Mouse (Mus musculus): ENCODE results near the gene Rsl24d1.
"Not testable (repeated sequence)": the region's sequence is repeated elsewhere in the genome, so short reads cannot be mapped to it uniquely, and the experiment has no call there.

The Rsl24d1 gene

DNA sequence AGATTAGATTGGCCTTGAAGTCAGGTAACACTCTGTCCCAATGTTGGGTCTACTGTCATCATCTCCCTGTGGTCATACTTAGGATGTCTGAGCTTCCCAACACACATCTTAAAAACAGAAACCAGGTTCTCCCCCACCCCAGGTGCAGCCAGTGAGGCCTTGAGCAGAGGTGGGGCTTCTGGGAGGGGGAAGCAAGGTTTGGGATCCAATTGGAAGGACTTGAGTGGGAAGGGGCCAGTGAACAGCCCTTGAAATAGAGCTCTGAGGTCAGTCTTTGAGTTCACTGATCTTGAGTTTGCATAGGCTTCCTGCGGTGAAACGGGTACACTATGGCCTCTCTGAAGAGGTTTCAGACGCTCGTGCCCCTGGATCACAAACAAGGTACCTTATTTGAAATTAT, 11.0 kb upstream of the Rsl24d1 start, which contains the start of gene Gm20509:
Gene Gm20509 (plus strand): TSS at position 290 of the 400 bp plus-strand sequence.
- DNase-seq (ENCODE audit: low spot score): no peak

DNA sequence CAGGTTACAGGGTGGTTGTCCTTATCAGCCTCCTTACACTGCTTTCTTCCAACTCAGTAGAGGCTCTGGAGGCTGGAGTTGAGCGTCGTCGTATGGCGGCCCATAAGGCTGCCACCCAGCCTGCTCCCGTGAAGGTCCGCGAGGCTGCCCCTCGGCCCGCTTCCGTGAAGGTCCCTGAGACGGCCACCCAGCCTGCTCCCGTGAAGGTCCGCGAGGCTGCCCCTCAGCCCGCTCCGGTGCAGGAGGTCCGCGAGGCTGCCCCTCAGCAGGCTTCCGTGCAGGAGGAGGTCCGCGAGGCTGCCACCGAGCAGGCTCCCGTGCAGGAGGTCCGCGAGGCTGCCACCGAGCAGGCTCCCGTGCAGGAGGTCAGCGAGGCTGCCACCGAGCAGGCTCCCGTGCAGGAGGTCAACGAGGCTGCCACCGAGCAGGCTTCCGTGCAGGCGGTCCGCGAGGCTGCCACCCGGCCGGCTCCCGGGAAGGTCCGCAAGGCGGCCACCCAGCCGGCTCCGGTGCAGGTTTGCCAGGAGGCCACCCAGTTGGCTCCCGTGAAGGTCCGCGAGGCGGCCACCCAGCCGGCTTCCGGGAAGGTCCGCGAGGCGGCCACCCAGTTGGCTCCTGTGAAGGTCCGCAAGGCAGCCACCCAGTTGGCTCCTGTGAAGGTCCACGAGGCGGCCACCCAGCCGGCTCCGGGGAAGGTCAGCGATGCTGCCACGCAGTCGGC, 9.9 kb upstream of the Rsl24d1 start:
- DNase-seq (ENCODE audit: low spot score): no peak

GRCm38 (mm10) chr9:73103880-73104198, 9.4 kb upstream of the Rsl24d1 start:
- DNase-seq (ENCODE audit: low spot score): no peak

DNA sequence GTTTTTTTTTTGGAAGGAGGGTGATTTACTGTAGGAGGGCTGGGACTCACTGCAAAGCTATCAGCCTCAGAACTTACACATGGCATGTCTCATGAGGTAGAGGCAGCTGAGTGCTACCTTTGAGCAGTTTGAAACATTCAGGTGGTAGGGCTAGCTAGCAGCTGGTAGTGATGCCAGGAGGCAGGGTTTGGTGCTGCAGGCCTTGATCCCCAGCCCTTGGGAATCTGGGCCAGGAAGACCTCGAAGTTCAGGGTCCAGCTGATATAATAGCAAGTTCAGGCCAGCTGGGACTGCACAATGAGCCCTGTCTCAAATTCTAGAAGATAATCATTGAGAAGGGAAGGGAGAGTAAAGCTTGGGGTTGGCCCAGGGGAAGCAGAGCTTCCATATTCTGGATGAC, 8.1 kb upstream of the Rsl24d1 start:
- DNase-seq (ENCODE audit: low spot score): no peak

GRCm38 (mm10) chr9:73105771-73106170, 7.5 kb upstream of the Rsl24d1 start:
- DNase-seq (ENCODE audit: low spot score): no peak

DNA sequence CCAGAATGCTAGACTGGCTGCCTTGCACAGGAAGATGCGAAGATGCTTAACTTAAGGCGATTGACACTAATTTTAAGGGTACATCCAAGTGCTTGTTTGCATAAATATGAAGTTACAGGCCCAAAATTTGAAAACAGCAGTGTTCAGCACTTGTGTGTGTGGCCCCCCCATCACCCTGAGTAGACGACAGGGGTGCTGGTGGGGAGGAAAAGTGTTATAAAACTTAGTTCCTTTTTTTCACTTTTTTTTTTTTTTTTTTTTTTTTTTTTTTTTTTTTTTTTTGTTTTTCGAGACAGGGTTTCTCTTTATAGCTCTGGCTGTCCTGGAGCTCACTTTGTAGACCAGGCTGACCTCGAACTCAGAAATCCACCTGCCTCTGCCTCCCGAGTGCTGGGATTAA, 3.5 kb downstream of the Rsl24d1 start:
- DNase-seq (ENCODE audit: low spot score): not testable (repeated sequence)

DNA sequence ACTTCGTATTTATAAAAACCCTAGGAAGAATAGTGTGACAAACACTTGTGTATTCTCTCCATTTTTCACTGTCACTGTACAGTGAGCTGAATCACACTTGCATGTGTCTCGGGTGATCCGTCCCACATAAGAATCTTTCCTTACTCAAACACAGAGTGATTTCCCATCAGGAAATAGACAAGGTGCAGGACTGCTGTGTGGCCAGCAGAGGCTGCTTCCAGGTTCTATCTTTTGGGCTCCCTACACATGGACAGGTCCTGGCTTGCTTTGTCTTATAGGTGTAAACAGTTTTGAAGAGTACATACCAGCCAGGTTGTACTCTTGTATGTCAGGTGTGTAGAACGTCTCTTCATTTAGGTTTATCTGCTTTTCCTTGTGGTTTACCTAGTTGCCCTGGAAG, 4.8 kb downstream of the Rsl24d1 start:
- no peak for DNase-seq (ENCODE audit: low spot score)

DNA sequence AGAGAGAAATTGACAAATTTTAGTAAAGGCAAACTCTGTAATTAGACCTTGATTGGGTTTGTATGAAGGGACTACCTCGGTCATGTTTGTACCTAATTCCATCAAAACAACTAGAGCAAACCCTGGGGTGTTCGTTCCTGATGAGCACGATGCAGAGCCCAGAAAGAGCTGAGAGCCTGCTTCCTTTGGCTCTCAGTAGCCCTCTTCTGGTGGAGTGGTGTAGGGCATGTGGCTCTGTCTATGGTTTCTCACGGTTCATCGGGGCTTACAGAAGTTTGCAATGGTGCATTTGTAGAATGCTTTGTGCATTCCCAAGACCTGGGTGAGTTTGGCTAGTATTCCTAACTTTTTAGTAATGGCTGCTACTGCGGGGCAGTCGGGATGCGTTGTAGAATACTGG, 8.5 kb downstream of the Rsl24d1 start:
- DNase-seq (ENCODE audit: low spot score): no peak

- DNase-seq (ENCODE audit: low spot score): no peak
Observed at GRCm38 (mm10) chr9:73125043-73125570, 11.9 kb downstream of the Rsl24d1 start.

GRCm38 (mm10) chr9:73127457-73127856, 14.2 kb downstream of the Rsl24d1 start:
- no peak for DNase-seq (ENCODE audit: low spot score)

GRCm38 (mm10) chr9:73129875-73130274, 16.6 kb downstream of the Rsl24d1 start:
- no peak for DNase-seq (ENCODE audit: low spot score)

DNA sequence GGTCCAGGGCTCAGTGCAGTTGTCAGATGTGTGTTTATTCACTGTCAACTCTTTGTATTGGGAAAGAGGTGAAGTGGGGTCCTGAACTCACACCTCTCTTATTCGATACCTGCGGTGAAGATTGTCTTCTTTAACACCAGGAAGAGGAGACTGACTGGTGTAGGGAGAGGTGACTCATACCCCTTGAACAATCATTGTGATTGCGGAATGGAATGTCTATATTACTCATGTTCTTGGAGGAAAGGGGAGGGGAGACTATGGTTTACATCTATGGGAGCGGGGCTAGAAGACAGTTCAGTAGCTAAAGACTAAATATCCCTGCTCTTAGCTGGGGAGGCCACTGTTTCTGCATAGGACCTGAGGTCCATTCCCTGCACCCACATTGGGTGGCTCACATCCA, 17.3 kb downstream of the Rsl24d1 start:
- DNase-seq (ENCODE audit: low spot score): no peak

DNA sequence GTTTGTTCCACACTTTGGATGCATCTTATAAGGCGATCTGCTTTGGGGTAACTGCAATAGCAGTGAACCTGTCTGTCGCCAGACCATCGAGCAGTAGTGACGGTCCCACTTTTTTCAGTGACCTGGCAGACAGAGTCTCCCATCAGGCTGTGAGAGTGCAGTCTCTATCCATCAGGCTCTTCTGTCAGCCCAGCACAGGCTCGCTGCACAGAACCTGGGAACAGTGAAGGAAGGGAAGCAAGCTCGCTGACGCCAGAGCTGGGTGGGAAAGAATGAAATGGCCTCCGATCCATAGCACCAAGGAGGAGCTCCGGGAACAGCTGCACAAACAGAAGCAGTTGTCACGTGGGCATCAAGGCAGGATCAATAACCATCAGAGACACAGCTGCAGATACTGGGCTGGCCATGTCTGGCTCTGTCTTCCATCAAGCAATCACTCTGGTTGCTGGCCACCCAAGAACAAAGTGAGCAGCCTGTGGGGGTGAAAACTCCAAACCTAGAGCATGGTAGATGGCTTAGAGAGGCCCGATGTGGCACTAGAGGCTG, 24.2 kb downstream of the Rsl24d1 start:
- DNase-seq (ENCODE audit: low spot score): no peak

DNA sequence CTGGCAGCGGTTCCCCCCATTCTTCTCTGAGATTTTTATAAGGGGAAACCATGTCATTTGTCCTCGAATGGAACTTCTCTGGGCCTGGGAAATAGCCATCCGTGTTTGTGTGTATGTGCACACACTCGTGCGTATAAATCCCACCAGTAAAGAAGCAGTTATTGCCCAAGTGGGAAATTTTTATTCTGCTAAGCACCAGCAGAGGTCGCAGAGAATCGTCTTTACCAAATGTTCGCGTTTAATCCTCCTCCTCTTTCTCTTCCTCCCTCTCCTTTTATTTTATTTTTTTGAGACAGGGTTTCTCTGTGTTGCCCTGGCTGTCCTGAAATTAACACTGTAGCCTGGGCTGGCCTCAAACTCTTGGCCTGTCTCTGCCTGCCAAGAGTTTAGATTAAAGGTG, 41.1 kb downstream of the Rsl24d1 start:
- no peak for DNase-seq (ENCODE audit: low spot score)

- no peak for DNase-seq (ENCODE audit: low spot score)
Observed at GRCm38 (mm10) chr9:73157968-73158367, 44.7 kb downstream of the Rsl24d1 start.

GRCm38 (mm10) chr9:73159265-73159664, 46.0 kb downstream of the Rsl24d1 start:
- DNase-seq (ENCODE audit: low spot score): no peak

- DNase-seq (ENCODE audit: low spot score): peak; percentile 57
Observed at GRCm38 (mm10) chr9:73162571-73163333, 49.5 kb downstream of the Rsl24d1 start.

GRCm38 (mm10) chr9:73165631-73166030, 52.4 kb downstream of the Rsl24d1 start:
- no peak for DNase-seq (ENCODE audit: low spot score)
